Mouse (Mus musculus) c-Kit-positive CD71-positive TER-119-positive erythroid progenitor cells, embryonic 14.5 days (primary cell): ENCODE measurements around the gene Mcf2l.

ENCODE experiments used
- DNase-seq: peaks from one replicate; pipeline ENCODE4 v3.0.0-alpha.2; 2013; ENCODE audit warnings: low spot score

Gene Mcf2l

DNA sequence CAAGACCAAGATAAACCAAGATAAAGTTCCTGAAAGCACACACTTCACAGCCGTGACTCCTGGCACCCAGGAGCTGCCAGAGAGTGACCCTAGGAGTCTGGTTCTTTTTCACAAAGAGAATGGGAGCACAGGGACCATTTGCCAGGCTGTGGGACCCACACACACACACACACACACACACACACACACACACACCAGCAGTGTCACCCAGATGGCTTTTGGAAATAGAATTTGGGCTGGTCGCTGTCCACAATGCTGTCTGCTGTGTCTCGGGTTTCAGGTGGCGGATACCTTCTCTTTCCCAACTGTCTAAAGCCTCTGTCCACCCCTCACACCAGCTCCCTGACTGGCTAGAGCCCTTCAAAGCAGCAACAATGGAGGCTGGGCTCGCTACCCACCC, 120.9 kb downstream of the Mcf2l start:
- DNase-seq, result no peak

DNA sequence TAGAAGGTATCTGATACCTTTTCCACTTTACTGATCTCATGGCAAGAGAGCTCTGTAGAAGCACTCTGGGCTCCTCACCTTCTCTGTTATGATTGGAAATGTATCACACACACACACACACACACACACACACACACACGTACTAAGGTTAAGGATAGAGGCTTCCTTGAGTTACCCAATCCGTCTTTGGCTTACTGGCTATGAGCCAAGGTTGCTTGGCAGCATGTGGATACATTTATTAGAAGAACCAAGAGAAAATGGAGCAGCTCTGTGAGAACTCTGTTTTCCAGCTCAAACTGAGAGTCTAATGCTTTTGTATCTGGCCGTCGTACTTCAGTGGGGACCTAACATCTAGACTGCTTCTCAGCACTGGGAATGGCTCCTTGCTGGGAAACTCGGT, 121.9 kb downstream of the Mcf2l start:
- no peak for DNase-seq

DNA sequence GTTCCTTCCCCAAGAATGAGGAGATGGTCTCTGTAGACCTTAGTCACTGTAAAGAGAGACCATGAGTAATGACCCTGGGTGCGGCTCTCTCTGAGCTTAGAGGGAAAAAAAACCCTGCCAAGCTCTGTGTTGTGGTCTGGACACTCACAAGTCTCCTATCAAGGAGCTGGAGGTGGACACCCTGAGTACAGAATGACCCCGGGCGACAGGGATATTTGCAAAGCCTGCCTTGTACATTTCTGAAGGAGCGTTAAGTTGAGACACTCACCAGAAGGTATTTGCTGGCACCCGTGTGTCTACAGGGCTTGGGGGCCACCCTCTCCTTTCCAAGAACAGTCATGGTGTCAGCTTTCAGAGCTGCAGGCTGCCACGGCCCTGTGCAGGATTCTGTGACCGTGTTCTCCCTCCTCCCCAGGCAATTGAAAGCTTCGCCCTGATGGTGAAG, 123.2 kb downstream of the Mcf2l start:
- no peak for DNase-seq

DNA sequence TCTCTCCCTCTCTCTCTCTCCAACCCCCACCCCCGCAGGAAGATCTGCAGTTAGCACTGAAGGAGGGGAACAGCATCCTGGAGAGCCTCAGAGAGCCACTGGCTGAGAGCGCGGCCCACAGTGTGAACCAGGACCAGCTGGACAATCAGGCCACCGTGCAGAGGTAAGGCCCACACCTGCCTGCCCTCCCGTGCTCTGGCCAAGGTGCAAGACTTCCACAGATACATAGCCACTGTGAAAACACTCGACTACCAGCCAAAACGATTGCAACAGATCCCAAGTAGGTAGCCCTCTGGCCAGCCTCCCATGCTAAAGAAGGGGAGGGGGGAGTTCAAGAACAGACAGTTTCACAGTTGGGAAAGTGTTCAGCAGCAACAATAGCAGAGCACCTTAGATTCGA, 124.7 kb downstream of the Mcf2l start:
- DNase-seq, result no peak

DNA sequence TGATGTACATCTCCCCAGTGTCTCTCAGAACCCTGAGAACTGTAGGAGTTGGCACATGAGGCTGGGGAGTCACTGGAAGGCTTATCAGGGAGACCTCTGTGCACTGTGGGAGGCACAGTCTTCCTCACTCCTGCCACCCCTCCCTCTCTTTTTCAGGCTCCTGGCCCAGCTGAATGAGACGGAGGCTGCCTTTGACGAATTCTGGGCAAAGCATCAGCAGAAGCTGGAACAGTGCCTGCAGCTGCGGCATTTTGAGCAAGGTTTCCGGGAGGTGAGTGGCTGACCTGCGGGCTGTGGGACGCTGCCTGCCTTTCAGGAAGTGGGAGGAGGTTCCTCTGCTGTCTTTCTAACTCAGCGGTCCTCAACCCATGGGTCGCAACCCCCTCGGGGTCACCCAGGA, 126.2 kb downstream of the Mcf2l start:
- no peak for DNase-seq

DNA sequence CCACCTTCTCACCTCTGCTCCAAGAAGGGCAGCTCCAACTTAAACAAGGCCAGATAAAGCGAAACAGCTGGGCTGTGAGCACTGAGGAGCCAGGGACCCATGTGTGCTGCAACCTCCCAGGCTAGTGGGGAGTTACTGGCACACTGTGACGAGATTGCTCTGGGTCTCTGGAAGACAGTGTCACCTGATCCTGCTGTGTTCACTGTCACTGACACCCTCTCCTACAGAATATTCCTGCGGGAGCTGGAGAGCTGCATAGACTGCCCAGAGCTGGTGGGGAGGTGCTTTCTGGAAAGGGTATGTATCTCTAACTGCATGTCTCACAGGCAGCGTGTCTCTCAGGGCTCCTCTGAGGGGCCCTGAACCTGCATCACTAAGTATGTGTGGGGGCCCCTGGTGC, 133.9 kb downstream of the Mcf2l start:
- no peak for DNase-seq

DNA sequence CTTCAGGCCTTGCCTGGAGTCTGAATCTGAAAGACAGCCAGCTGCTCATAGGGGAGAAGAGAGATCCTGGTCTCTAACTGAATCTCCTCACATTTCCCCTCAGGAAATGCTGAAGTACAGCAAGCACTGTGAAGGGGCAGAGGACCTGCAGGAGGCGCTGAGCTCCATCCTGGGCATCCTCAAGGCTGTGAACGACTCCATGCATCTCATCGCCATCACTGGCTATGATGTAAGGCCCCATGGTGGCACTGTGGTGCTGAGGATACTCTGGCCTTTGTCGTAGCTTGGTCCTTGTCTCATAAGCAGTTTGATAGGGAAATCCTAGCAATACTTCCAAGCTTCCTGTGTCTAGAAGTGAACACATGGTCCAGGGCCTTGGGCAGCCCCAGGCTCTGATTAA, 136.7 kb downstream of the Mcf2l start:
- no peak for DNase-seq

DNA sequence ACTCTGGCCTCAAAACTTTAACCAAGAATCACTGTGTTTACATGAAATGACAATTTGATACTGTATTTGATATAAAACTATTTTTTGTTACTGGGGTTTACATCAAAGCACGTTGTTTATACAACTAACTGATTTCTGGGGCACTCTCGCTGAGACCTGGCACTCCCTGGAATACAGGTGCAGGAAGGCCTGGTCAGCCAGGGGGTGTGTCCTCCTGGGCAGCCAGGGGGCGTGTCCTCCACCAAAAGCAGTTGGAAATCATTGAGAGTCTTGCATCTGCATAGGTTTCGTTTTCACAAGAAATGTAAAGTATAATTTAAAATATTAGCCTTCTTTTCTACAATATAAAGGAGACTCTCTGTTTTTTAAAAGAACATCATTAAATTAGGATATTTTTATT, 146.0 kb downstream of the Mcf2l start:
- DNase-seq, result no peak

DNA sequence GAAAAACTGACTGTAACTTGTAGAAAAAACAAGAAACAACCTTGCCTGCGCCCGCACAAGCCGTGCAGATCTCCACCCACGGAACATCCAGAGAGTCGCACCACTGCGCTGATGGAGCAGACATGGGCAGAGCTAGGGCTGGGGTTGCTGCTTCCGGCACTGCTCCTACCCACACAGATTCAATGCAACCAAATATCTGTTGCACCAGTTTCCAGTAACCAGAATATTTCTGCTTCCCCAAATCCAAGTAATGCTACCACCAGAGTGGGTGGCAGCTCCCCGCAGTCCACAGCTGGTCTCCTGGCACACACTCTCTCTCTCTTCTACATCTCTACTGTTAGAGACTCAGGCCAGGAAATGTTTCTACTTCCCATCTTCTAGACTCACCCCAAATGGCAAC, 148.2 kb downstream of the Mcf2l start:
- DNase-seq, result no peak

DNA sequence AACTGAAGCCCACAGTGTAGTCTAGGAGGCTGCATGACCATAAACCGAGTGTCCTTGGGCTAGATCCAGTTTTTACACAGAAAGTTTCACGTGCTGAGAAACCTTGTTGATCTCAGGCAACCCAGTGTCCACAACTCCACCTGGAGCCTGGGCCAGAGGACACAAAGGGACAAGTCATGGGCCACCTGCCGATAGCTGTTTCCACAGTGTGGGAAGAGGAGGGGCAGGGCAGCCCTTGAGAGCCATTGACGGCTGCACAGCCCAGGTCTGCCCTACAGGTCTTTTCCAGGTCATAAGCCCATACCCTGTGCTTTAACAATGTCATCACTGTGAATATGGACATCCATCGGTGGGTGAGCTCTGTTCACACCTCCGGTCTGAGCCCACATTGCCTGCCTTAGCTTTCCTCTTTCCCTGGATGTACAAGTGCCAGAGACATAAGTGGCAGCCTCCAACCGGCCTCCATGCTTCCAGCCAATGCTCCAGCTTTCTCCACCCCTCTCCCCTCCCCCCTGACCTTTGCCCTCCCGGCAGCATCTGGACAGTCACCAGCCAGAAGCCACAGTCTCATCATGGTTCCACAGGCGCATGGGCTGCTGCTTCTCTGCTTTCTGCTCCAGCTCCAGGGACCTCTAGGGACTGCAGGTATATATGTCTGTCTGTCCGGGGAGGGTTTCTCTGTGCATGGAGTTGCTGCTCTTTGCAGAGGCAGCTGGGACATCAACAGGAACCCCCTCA, 152.1 kb downstream of the Mcf2l start, which contains the start of gene F7:
Gene F7, plus strand, starts transcription at position 548 of the 738 bp plus-strand sequence.
- DNase-seq, result no peak

DNA sequence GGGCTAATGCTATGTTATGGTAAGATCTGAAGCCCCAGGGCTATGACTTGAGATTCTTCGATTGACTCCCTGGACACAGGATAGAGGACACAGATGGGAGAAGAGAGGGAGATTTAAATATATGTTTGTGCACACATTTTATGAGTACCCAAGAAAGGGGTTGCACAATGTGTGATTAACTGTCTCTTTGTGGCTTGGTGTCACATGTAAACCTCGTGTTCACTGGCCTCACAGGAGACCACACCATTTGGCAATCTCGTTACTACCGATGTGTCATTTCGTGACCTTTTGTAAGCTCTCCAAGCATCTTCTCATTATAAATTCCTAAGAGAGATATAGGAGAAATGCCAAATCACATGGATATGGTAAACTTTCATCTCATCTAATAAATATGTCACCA, 154.0 kb downstream of the Mcf2l start:
- no peak for DNase-seq

DNA sequence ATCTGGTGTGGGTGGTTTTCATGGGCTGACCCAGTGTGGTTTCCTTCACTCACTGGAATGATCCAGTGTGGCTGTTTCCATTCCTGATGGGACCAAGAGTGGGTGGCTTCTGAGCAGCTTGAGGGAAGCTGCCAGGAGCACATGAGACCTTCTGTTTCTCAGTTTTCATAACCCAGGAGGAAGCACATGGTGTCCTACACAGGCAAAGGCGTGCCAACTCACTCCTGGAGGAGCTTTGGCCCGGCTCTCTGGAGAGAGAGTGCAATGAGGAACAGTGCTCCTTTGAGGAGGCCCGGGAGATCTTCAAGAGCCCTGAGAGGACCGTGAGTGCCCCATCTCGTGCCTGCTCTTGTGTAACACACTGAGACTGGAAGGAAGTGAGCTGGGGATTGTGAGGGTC, 154.9 kb downstream of the Mcf2l start:
- DNase-seq, result no peak

DNA sequence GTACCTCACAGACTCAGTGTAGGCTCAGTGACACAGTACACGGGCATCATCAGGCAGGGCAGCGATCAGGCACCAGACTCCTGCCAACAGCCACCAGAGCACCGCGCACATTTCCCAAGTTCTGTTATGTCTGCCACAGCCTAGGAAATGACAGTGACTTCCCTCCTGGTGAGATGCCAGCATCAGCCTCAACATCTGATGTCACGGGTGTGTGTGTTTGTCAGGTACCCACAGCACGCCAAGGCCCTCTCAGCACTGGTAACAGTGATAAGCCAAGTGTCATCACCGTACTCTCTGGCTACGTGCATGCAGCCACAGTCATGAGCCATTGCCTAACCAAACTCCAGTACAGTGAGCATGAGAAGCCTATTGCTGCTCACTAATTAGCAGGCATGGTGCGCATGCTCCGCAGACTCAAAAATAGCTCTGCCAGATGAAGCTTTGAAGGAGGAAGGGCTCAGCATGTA, 162.8 kb downstream of the Mcf2l start:
- no peak for DNase-seq

DNA sequence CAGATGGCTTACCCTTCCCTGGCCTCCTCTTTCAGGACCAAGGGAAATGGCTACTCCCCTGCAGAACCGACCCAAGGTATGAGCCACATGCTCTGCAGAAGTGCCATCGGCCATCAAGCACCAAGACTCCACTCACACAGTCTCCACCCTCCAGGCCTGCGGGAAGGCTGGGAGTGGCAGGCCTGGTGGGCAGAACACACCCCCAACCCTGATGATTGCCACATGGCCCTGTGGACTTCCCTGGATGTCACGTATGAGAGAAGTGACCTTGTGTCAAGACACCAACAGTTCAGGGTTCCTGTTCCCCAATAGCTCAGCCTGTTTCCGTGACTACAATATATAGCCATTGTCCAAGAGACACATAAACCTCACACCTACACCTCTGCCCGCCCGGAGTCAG, 163.4 kb downstream of the Mcf2l start, which contains the start of gene F10:
Gene F10, plus strand, starts transcription at position 294 of the 400 bp plus-strand sequence.
- no peak for DNase-seq

DNA sequence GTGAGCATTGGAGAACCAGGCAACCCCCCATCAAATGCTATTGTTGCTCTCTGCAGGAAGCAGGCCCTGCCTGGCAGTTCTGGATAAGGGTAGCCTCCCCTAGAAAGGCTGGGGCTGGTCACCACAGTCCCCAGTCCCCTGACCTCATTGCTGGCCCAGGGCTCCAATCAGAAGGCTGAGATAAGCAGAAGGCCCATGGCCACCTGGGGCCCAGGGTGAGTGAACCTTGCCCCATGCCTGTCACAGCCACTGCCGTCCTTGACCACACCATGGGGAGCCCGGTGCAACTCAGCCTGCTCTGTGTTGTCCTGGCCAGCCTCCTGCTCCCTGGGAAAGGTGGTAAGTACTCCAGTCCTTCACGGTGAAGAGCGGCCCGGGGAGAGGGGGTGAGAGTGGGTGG, 164.0 kb downstream of the Mcf2l start:
- DNase-seq, result no peak

DNA sequence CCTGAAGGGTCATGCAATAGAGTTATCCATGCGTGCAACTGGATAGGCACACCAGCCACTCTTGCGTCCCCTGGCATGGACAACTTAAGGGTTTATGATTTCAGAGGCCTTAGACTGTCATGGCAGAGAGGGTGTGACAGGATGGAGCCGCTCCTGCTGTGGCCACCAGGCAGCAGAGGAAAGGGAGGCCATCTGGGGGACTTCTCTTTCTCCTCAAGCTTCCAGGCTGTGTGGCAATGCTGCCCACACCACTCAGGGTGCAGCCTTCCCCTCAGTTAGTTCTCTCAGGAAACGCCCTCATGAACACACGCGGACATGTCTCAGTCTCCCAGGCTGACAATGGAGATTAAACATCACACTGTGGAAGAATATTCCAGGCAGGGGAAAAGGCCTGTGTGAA, 165.4 kb downstream of the Mcf2l start:
- no peak for DNase-seq

DNA sequence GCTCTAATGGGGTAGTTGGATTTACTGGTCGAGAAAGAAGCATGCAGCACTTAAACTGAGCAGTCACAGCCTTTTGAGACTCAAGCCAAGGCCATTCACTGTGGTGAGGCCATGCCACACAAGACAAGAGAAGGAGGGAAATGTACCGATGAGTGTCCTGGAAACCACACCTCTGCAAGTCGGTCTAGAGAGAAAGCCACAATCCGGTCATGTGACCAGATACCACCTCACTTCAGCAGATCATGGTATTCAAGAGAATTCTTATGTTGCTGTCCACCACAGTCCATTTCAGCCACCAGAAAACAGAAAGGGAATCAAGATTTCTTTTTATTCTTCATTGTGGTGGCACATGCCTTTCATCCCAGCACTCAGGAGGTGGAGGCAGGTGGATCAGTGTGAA, 167.9 kb downstream of the Mcf2l start:
- DNase-seq, result no peak

DNA sequence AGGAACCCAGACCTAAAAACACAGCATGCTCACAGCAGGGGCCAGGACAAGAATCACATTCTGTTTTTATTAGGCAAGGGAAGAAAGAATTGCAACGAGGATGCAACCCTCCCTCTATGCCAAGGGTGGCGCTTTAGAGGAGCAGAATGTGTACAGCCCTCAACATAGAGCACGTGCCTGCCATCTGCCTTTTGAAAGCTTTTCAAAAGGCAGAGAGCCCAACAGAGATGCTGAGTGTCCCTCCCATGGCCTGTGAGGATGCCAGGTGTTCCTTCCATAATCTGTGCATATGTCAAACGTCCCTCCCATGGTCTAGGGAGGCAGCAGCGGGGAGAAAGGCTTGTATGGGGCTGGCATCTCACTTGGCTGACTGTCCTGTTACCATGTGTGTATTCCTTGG, 174.0 kb downstream of the Mcf2l start:
- DNase-seq, result no peak

DNA sequence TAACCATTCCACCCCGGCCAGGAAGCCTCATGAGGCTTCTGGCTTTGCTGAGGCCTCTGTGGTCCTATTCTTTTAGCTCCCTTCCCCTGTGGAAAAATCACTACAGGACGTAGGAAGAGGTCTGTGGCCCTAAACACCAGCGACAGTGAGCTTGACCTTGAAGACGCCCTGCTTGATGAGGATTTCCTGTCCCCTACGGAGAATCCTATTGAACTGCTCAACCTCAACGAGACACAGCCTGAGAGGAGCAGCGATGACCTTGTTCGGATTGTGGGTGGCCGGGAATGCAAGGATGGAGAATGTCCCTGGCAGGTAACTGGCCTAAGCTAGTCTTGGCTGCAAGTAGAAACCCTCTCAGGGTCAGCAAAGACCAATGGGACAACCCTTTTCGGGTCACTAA, 176.9 kb downstream of the Mcf2l start:
- DNase-seq, result no peak

DNA sequence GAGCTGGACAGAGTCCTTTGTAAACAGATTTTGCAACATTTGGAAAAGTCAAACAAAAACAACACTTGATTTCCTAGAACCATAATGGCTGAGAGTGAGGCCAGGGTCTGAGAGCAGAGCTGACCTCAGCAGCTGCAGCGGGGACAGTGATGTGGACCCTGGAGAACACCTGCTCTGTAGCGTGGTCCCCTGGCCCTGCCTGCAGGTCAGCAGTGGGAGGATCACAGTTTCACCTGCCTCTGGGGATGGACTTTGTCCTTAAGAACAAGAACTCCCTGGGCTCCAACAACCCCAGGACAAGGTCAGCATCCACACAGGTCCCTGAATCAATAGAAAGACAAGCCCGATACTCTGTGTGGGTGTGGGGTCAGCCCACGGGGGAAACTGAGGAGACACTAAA, 183.7 kb downstream of the Mcf2l start:
- DNase-seq, result no peak

DNA sequence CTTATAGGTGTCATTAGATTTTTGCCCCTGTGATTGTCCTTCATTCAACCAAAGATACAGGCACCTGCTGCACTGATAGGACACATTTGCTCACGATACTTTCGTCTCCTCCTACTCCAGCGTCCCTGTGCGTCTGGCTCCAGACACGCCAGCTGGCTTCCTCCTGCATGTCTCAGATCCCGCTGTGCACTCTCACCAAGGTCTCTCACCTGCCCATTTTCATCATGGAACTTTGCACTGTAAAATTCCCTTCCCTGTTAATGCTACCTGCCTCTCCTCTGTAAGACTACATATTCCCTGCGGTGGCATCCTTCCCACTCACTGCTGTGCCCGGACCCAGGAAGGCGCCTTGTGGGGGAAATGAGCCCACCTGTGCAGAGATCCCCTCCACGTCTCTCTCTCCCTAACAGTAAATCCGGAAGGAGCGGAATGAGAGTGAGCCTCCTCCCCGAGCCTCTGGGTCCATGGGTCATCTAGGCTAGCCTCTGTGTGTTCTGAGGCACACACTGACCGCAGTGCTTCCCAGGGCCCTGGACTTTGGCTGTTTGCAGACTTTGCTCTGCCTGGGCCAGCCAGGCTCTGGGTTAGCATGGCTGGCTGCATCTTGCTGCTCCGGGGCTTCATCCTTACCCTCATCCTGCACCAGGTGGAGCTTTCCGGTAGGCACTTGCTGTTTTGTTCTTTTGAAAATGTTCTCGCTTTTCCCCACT, 187.0 kb downstream of the Mcf2l start, which contains the start of gene Proz:
Gene Proz, plus strand, starts transcription at position 474 of the 710 bp plus-strand sequence.
- no peak for DNase-seq

DNA sequence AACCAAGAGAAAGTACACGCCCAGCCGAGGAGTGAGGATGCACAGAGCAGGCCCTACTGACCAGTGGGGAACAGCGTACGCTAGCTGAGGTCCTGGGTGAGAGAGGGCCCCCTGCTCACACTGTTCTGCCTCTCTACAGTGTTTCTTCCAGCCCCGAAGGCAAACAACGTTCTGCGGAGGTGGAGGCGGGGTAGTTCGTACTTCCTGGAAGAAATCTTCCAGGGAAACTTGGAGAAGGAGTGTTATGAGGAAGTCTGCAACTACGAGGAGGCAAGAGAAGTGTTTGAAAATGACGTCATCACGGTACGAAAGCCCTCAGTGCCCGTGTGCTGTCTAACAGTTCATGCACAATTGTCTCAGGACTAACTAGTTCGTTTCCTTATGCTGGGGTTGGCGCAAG, 189.5 kb downstream of the Mcf2l start:
- DNase-seq, result no peak
